Mouse (Mus musculus) intestine, embryonic 15.5 days (tissue): ENCODE results near the gene Sptb. TPM values are rescaled to one million over a fixed set of nuclear protein-coding genes. Genes with fewer than 3 reads are reported as not detected.

Experiments
- ATAC-seq: fragments of 200-750 bp; cut with Nextera tagmentation; 2 replicates; pipeline ENCODE4 v1.8.0; 2017; ENCODE audit warnings: moderate TSS enrichment, moderate library complexity
- H3K27ac ChIP-seq: fragments of 300-500 bp; sonication (generic); 2 replicates; pipeline ENCODE4 v1.5.1; 2015; ENCODE audit warnings: mild to moderate bottlenecking, inconsistent platforms
- H3K27me3 ChIP-seq: fragments of 300-500 bp; sonication (generic); replicated peaks from 2 replicates; pipeline ENCODE4 v1.6.1; 2015; ENCODE audit warnings: inconsistent platforms
- H3K36me3 ChIP-seq: fragments of 300-500 bp; sonication (generic); 2 replicates; pipeline ENCODE4 v1.6.1; 2015; ENCODE audit warnings: inconsistent platforms
- H3K4me1 ChIP-seq: fragments of 300-500 bp; sonication (generic); replicated peaks from 2 replicates; pipeline ENCODE4 v1.6.1; 2015; ENCODE audit warnings: inconsistent platforms
- H3K4me2 ChIP-seq: fragments of 300-500 bp; sonication (generic); replicated peaks from 2 replicates; pipeline ENCODE4 v1.6.1; 2015; ENCODE audit warnings: mild to moderate bottlenecking, inconsistent platforms
- H3K4me3 ChIP-seq: fragments of 300-500 bp; sonication (generic); replicated peaks from 2 replicates; pipeline ENCODE4 v1.5.1; 2015; ENCODE audit warnings: inconsistent platforms
- H3K9ac ChIP-seq: fragments of 300-500 bp; sonication (generic); 2 replicates; pipeline ENCODE4 v1.6.1; 2015; ENCODE audit warnings: inconsistent platforms
- H3K9me3 ChIP-seq: fragments of 300-500 bp; sonication (generic); 2 replicates; pipeline ENCODE4 v1.6.1; 2016; ENCODE audit warnings: inconsistent platforms
- WGBS: fragments of 180-500 bp; shearing (Covaris S2); methylation state at CpG from one replicate; pipeline ENCODE4 v1.1.7; 2015; 5-methylcytosine and 5-hydroxymethylcytosine counted together
- polyA plus RNA-seq: library from polyadenylated mRNA; unstranded; fragments of >200 nt; fragmentation: Nextera tagmentation; extraction: Ambion mirVana; gene quantifications from 2 replicates; pipeline ENCODE4 v1.2.1, GENCODE M21; 2015

Gene Sptb
- polyA plus RNA-seq, 1 experiment from 2014 or later = 1.3 TPM

DNA sequence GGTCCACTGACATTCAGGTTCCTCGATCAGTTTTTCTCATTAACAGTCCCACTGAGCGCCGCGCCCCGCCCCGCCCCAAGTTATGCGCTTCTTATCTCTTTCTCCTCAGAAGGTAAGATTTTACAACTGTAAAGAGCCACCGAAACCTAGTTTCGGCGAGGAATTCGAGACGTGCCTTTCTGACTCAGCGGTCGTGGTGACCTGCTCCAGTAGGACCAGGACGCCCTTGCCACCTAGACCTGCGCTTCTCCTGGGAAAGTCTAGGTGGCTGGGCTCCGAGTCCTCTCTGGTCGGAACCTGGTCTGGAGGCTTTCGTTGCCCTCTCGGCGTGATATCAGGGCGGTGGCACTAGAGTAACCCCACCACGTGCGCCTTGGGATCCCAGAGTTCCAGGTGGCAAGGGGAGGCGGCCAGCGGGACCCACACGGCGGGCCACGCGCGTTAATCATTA is 177.4 kb downstream of the Sptb start:
- no peaks in the 10 kb centered on the region for H3K36me3 ChIP-seq
- WGBS = under 1% methylated on average over 31 of the region's 31 CpGs
- H3K9ac ChIP-seq = peak overlapping the region; percentile 86
- H3K27ac ChIP-seq = peak overlapping the region; percentile 94
- H3K4me3 ChIP-seq = peak overlapping the region; percentile 78
- peak; percentile 63; the same call in 1 of the 2 replicates for ATAC-seq
- H3K4me1 ChIP-seq = peaks cover 25% of the 10 kb centered on the region
- H3K4me2 ChIP-seq = peak overlapping the region; percentile 83
- H3K27me3 ChIP-seq = no peaks in the 10 kb centered on the region
- H3K9me3 ChIP-seq = no peaks in the 10 kb centered on the region

DNA sequence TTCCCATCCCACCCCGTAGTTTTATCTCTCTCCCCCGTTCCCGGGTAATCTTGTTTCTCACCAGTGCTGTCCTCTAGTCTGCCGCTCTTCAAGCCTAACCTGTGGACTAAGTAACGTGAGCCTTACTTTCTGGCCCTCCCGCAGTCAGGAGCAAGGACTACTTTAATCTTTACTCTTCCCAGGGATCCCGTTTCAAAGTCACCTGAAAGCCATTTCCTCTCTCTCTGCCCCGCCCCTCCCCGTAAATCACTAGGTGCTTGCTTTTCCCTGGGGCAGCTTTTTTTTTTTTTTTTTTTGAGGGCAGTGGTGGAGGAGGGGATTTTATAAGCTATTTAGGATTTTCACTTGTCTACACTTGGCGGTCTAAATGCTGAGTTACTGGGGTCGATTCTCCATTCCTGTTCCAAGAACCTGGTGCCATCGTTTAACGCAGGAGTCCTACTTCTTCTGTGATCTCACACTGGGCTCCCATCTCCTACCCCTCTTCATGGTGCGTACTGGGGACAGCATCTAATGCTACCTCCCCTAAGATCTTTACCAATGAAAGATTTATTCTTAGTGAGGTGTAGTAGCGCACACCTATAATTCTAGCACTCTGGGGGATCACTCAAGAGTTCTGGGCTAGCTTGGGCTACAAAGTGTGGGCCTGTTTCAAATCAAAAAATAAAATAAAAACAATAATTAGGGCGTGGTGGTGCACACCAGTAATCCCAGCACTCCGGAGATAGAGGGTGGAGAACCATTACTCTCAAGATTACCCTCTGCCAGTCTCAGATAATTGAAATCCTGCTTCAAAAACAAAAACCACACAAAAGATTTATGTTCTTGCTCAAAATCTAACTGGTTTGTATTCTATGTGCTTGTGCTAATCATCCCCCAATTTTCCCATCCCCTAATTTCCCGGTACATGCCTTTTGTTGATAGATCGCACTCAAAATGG is 178.1 kb downstream of the Sptb start:
- Histone ChIP-seq H3K4me3 (peak overlapping the region; percentile 78), H3K36me3 (no peaks in the 10 kb centered on the region), H3K9me3 (no peaks in the 10 kb centered on the region), H3K27me3 (no peaks in the 10 kb centered on the region), H3K4me2 (peak overlapping the region; percentile 83), H3K4me1 (peaks cover 25% of the 10 kb centered on the region), H3K9ac (peak overlapping the region; percentile 86; the same call in 1 of the 2 replicates), H3K27ac (peak overlapping the region; percentile 94)
- peak; percentile 21 for ATAC-seq
- WGBS = 8% methylated on average over 19 of the region's 19 CpGs

DNA sequence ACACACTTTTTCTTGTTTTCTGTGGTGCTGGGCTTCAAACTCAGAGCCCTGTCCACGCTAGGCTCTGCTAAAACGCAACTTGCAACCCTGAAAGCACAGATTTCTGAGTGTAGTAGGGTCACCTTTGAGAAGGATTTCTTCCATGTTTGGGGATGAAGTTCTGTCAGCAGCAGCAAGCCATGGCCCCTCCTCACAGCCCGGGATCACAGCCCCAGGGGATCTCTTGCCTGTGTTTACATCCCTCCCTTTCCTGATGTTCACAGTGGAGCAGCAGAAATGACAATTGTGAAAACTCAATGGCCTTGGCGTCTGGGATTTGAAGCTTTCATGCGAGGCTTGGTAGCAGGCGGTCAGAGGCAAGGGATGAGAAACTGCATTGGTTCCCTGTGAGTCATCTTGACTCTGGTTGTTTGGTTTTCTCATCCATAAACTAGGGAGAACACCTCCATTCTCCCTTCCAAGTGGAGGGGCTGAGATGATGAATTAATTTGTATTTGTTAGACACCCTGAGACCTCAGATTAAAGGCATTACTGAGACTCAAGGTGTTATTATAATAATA is 179.7 kb downstream of the Sptb start, which contains the start of gene Plekhg3:
Gene Plekhg3, plus strand, starts transcription at position 312 of the 560 bp plus-strand sequence.
- 45% methylated on average over 6 of the region's 6 CpGs for WGBS
- ATAC-seq = no peak
- Histone ChIP-seq H3K27ac (peak within 1 kb of the TSS; percentile 73), H3K36me3 (no peaks in the 10 kb centered on the region), H3K27me3 (no peaks in the 10 kb centered on the region), H3K9ac (no peak within 1 kb of the TSS; the same call in 1 of the 2 replicates), H3K4me3 (peak within 1 kb of the TSS; percentile 78), H3K9me3 (no peaks in the 10 kb centered on the region), H3K4me1 (peaks cover 21% of the 10 kb centered on the region), H3K4me2 (peak within 1 kb of the TSS; percentile 83)

Other genes starting within 250 kb of the Sptb start
- 9.5 and 11.2 TPM in 2 replicates for gene Plekhg3, start 179.7 kb downstream of the Sptb start, polyA plus RNA-seq
- 107 and 147 TPM in 2 replicates for gene Churc1, start 55.0 kb upstream of the Sptb start, polyA plus RNA-seq
- gene Fntb, start 55.0 kb upstream of the Sptb start, polyA plus RNA-seq = 30.1 and 30.7 TPM in 2 replicates
- 81.9 and 89.6 TPM in 2 replicates for gene Gpx2, start 85.0 kb upstream of the Sptb start, polyA plus RNA-seq
- gene Rab15, start 112.4 kb upstream of the Sptb start, polyA plus RNA-seq = 20.3 and 20.8 TPM in 2 replicates